Mouse (Mus musculus) inflammation-experienced regulatory T-cells, adult 6 months (primary cell): ENCODE results near the gene Gclc. TPM values are rescaled to one million over a fixed set of nuclear protein-coding genes. Genes with fewer than 3 reads are reported as not detected.
A peak's percentile ranks its signal among the peaks of the same experiment; 100 is the strongest.

Experiments
- ATAC-seq: one replicate; pipeline ENCODE4 v1.8.0; 2017
- polyA plus RNA-seq, 3 experiments: library from polyadenylated mRNA; unstranded; fragments of 100-300 nt; shearing (Covaris generic); gene quantifications; one replicate each; pipeline ENCODE4 v1.2.1; 2017

Gene Gclc
- polyA plus RNA-seq = 10 to 100 TPM in 2 of 3 experiments, 1 to 10 TPM in 1; 7.6 to 11.1 (median 10.8) TPM

DNA sequence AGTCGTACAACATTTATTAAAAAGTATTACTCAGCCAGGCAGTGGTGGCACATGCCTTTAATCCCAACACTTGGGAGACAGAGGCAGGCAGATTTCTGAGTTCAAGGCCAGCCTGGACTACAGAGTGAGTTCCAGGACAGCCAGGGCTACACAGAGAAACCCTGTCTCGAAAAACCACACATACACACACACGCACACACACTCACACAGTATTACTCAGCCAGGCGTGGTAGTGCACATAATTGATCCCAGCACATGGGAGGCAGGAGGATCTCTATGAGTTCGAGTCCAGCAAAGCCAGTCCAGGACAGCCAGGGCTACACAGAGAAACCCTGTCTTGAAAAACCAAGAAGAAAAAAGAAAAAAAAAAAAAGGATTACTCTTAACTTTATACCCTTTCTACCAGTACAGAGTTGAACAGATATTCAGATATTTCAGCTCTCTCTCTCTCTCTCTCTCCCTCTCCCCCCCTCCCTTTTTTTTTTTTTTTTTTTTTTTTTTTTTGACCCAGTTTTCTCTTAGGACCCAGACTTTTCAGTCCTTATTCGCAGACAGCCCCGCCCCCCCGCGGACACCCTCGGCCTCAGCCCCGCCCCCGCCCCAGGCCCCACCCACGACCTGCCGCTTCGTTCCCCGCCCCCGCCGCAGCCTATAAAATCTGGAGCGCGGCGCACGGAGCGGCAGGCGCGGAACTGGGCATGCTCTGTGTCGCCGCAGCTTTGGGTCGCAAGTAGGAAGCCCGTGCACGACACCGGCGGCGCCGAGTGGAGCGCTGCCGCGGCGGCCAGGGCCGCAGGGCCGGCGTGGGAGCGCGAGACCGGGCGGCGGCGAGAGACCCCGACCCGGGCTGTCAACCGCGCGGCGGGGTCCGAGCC lies at the start of gene Gclc:
Gene Gclc (plus strand): TSS at position 683 of the 875 bp plus-strand sequence.
- ATAC-seq = peak; percentile 53

DNA sequence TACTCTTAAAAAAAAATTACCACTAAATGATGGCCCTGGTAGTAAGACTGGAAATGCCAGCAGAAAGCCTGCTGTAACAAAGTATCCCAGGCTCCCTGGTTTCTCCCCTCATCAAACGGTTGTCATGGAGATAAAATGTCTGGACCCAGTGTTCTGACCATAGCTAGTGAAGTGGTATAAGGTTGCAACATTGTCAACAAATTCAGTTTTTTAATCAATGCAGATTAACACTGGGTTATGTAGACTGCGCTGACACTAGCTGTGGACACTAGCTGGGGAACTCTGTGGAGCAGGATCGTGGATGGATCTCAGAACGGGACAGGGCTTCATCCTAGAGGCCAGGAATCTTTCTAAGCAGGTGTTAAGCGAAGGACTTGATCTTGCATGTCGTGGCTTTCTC lies 47.8 kb upstream of the Gclc start:
- no peak for ATAC-seq

- ATAC-seq = no peak
Observed at GRCm38 (mm10) chr9:77707433-77708139, 46.7 kb upstream of the Gclc start.

- no peak for ATAC-seq
Observed at GRCm38 (mm10) chr9:77708950-77709349, 45.4 kb upstream of the Gclc start.

GRCm38 (mm10) chr9:77711021-77711569 lies 43.2 kb upstream of the Gclc start:
- no peak for ATAC-seq

DNA sequence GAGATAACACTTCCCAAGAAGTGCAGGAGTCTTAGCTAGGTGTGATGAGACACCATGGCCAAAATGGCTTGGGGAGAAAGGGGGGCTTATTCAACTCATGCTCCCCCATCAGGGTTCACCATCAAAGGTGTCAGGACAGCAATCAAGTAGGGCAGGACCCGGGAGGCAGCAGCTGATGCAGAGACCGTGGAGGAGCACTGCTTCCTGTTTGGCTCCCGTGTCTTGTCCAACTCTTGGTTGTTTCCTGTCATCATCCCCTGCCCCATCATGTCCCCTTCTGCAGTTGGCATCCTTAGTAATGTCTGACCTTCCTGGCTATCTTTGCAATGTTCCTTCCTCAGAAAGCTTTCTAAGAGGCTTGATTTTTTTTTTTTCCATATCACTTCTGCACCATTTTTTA lies 41.5 kb upstream of the Gclc start:
- ATAC-seq = no peak

- no peak for ATAC-seq
Observed at GRCm38 (mm10) chr9:77713301-77713700, 41.0 kb upstream of the Gclc start.

DNA sequence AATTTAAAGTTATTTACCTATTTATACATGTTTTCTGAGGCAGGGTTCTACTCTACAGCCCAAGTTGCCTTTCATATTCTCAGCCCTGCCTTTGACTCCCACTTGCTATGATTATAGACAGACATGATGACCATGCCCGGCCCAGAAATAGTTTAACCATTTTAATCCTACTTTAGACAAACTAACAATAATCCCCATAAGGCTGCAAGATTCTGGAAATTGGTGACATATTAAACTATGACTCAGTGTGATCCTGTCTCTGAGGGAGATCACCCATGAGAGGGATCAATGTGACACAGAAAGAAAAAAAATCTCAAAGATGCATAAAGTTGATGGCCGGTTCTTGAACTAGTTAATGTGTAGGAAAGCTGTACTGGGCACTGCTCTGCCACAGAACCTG lies 39.1 kb upstream of the Gclc start:
- no peak for ATAC-seq

- no peak for ATAC-seq
Observed at GRCm38 (mm10) chr9:77716009-77716408, 38.3 kb upstream of the Gclc start.

- no peak for ATAC-seq
Observed at GRCm38 (mm10) chr9:77717831-77718435, 36.4 kb upstream of the Gclc start.

DNA sequence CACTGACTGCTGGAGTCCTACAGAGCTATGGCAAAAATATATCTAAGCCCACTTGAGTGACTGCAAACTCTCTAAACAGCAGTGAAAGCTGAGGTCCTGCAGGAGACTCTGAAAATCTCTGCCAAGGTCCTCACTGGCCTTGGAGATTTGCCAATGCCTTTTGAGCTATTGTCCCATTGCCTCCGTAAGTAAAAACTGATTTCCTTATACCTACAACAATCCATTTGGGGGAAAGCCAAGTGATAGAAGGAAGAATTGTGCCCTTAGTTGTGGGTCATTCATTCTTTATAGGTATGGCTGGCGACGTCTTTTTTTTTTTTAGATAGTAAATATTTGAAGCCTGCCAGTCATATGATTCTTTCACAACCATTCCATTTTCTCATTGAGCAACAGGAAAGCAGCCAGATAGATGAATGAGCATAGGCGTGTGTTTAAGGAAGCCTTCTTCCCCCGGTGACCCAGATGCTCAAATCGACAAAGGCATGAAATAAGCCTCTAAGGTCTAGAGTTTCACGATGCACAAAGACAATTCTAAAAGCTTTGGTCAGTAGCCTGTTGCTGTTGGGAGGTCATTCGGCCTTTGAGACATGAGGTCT lies 35.4 kb upstream of the Gclc start:
- no peak for ATAC-seq

GRCm38 (mm10) chr9:77719675-77720074 lies 34.7 kb upstream of the Gclc start:
- ATAC-seq = no peak

DNA sequence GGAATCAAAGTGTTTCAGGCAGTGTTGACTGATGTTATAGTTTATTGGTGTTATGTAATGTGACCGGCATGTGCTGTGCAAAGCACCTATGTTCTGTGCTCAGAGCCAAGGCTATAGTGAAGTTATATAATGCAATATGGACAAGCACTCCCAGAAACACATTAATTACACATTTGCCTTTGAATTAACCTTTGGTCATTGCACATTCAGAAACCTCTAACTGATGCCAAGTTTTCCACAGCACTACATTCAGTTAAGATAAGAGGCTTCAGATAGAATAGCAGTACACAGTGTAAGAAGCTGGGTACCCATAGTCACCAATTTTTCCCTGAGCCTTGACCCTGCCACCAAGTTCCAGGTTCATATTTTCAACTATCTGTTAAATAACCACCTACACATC lies 32.0 kb upstream of the Gclc start:
- ATAC-seq = no peak

GRCm38 (mm10) chr9:77724216-77724615 lies 30.1 kb upstream of the Gclc start:
- ATAC-seq = no peak

DNA sequence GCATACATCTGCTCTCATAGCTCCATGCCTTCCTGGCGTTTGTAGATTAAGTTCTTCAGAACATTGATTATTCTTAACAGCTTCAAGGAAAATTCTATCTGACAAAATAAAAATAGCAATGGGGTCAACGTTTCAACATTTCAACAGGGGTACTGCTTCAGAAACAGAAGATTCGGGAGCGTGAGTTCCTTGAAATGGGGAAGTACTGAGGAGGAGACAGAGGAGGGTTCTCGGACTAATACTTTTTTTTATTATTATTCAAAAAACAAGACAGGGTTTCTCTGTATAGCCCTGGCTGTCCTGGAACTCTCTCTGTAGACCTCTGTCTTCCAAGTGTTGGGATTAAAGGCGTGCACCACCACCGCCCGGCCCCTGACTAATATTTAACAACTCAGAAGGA lies 28.9 kb upstream of the Gclc start:
- ATAC-seq = no peak

DNA sequence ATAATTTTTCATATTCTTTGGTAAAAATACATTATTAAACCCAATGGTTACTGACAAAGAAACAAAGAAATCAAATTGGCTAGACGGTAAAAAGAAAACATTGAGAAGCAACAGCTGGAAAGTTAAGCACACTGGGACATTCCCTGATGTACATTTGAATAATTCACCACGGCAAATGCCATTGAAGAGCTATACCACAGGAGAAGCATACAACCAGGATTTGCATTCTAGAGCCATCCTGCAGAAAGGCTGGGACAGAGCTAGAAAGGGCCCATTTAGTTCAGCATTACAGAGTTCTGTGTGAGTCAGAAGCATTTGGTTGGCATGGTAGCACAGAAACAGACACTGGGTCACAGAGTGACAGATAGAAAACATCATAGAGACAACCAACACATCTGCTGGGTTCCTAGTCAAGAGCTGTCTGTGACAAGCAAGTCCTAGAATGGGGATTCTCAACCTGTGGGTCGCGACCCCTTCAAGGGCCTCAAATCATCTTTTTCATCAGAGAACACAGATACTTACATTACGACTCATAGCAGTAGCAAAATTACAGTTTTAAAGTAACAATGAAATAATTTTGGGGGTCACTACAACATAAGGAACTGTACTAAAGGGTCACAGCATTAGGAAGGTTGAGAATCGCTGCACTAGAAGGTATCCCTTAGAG lies 28.2 kb upstream of the Gclc start:
- ATAC-seq = no peak

DNA sequence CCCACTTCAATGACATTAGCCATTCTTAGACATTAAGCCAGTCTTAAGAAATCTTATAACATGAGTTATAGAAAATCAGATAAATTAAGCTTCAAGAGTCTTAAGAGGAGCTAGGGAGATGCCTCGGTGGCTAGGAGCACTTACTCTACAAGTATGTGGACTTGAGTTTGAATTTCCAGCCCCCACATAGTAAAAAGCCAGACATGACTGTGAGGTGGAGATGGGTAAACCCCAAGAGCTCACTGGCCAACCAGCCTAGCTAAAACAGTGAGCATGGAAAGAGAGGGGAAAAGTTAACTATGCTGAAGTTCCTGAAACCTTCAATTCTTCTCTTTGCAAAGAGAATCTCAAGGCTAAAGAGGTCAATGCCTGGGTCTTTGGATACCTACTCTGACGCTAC lies 27.3 kb upstream of the Gclc start:
- no peak for ATAC-seq

GRCm38 (mm10) chr9:77732067-77732466 lies 22.3 kb upstream of the Gclc start:
- ATAC-seq = no peak

DNA sequence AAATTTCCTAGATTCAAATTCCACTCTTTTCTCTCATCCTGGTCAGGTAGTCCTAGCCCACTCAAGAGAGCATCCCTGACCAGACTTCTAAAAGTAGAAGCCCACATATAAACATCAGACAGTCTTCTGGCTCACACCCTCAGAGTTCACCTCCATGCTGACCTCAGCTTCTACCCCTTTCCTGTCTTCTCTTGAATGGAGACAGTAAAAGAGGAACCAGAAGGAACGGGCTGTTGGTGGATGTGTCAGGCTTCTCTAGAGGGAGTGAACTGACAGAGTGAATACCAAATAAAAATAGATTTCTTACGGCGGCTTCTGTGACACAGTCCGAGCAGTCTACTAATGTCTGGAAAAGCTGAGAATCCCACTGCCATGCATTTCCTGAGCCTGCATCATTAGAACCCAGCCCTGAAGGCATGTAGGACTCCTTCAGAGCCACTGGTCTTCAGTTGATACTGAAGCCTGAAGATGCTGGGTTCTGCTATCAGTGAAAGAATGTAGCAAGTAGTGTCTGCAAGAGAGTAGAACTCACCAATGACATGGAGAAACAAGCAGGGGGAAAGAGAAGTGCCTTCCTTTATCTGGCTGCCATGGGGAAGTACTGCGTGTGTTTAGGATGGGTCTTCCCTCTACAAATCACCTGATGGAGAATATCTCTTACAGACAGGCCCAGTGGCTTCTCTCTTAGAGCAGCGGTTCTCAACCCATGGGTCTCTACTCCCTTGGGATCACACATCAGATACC lies 16.9 kb upstream of the Gclc start:
- no peak for ATAC-seq

DNA sequence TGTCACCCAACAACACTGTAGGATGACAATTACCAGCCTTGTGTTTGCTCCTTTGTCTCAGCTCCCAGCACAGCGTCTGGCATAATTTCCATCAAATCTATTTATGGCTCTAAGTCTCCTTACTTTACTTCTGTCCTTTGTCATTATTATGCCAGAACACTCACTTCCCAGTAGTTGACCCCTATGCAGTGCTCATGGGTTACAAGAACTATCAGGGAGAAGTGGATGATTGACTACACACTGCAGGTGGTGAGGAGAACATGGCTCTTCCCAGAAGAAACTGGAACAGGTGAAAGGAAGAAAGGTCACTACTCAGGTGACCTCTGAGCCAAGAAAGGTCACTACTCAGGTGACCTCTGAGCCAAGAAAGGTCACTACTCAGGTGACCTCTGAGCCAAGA lies 12.9 kb upstream of the Gclc start:
- no peak for ATAC-seq

GRCm38 (mm10) chr9:77744798-77745197 lies 9.5 kb upstream of the Gclc start:
- no peak for ATAC-seq

GRCm38 (mm10) chr9:77746315-77746714 lies 8.0 kb upstream of the Gclc start:
- ATAC-seq = no peak
